9 mouse cellular contexts compared by ENCODE assay signal in the genomic region with DNA sequence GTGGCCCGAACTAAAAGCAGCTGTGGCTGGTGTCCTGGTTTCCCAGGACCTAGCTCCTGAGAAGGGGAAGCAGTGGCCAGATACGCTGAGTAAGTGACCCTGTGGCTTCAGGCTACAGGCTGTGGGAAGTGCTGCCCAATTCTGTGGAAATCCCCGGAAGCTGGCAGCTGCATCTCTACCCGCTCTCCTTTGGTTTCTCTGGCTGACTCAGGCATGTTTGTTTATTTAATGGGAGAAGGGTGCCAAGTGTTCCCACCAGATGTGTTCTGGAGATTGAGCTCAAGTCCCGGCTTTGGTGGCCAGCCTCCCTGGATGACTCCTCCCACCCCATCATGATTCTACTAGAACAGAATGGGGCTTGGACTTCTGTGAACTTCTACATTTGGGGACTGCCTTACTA. TPM values are rescaled to one million over a fixed set of nuclear protein-coding genes. Genes with fewer than 3 reads are reported as not detected.
DNase-seq lines count a peak whose midpoint lies in the region; ATAC-seq and TF ChIP-seq lines count a peak whose summit lies in the region.
"Had no signal": no experiment of that assay in that cellular context is flagged by ENCODE, and none has a peak within 500 bp of the region (broad histone marks: within the 10 kb centered on the region; RNA-seq: fewer than 3 reads in every experiment).

No protein-coding gene starts in this region.

- no peak overlapping the region for H3K4me3 ChIP-seq in limb, embryonic 12.5 days (replicated peaks)
- H3K4me3 ChIP-seq in limb, embryonic 10.5 days: no peak overlapping the region
- H3K4me3 ChIP-seq in heart, embryonic 14.5 days (ENCODE audit: control insufficient read depth in 1 of 2, insufficient read depth in 1 of 2, low read depth in 1 of 2, low read length in 2 of 2): no peak overlapping the region
- H3K4me3 ChIP-seq in limb, embryonic 14.5 days (replicated peaks; ENCODE audit: low read length): no peak overlapping the region

- TF ChIP-seq POLR2A in brain, embryonic 14.5 days (IDR thresholded peaks at IDR 0.05; ENCODE audit: borderline replicate concordance, extremely low read depth, insufficient read depth, insufficient read length, poor library complexity, severe bottlenecking): no peak
- TF ChIP-seq POLR2A in limb, embryonic 14.5 days (IDR thresholded peaks at IDR 0.05; ENCODE audit: borderline replicate concordance, extremely low read depth, insufficient read depth, insufficient read length): no peak

- peak overlapping the region; percentile 26; the same call in 1 of the 2 replicates for H3K4me2 ChIP-seq in limb, embryonic 12.5 days
- peak overlapping the region; percentile 36 for H3K4me2 ChIP-seq in heart, embryonic 14.5 days (ENCODE audit: low read length)
- H3K4me2 ChIP-seq in limb, embryonic 14.5 days (replicated peaks; ENCODE audit: low read depth, low read length, severe bottlenecking): peak overlapping the region; percentile 4; the same call in 1 of the 2 replicates

- peaks cover 18% of the 10 kb centered on the region for H3K4me1 ChIP-seq in limb, embryonic 12.5 days (replicated peaks)
- peaks cover 20% of the 10 kb centered on the region for H3K4me1 ChIP-seq in limb, embryonic 10.5 days
- H3K4me1 ChIP-seq in heart, embryonic 14.5 days (ENCODE audit: control insufficient read depth in 2 of 2, insufficient read depth in 2 of 2, low read length in 2 of 2): peaks cover 18 to 19% of the 10 kb centered on the region in 2 experiments; a peak in 3 of 4 replicates
- H3K4me1 ChIP-seq in limb, embryonic 14.5 days (ENCODE audit: control insufficient read depth, insufficient read depth, low read length): peaks cover 17% of the 10 kb centered on the region; the same call in 1 of the 2 replicates

- no peak for ATAC-seq in limb, embryonic 12.5 days (ENCODE audit: insufficient number of reproducible peaks, insufficient read depth, low FRiP score, low TSS enrichment, low read depth)
- ATAC-seq in heart, embryonic 14.5 days (ENCODE audit: insufficient number of reproducible peaks, insufficient read depth, low FRiP score, low read depth): no peak
- peak; percentile 38; the same call in 1 of the 2 replicates for ATAC-seq in limb, embryonic 14.5 days (ENCODE audit: low FRiP score, low read depth)

- 0 out of 2 replicates have a peak overlapping the region, but pooled peaks have one; percentile 2 for H3K27ac ChIP-seq in limb, embryonic 12.5 days
- H3K27ac ChIP-seq in limb, embryonic 10.5 days: no peak overlapping the region
- H3K27ac ChIP-seq in heart, embryonic 14.5 days (replicated peaks in 1 of 2; ENCODE audit: control insufficient read depth in 1 of 2, insufficient read depth in 1 of 2, low read depth in 2 of 2, low read length in 2 of 2): no peak overlapping the region
- 0 out of 2 replicates have a peak overlapping the region, but pooled peaks have one; percentile 9 for H3K27ac ChIP-seq in limb, embryonic 14.5 days (replicated peaks; ENCODE audit: low read depth, low read length)

- no peaks in the 10 kb centered on the region for H3K27me3 ChIP-seq in limb, embryonic 12.5 days
- H3K27me3 ChIP-seq in limb, embryonic 10.5 days (ENCODE audit: low read depth, poor library complexity, severe bottlenecking): 0 out of 2 replicates have a peak, but pooled peaks cover 6% of the 10 kb centered on the region
- H3K27me3 ChIP-seq in heart, embryonic 14.5 days (ENCODE audit: control insufficient read depth, insufficient read depth, low read length): no peaks in the 10 kb centered on the region
- H3K27me3 ChIP-seq in limb, embryonic 14.5 days (ENCODE audit: control insufficient read depth, insufficient read depth, low read length): no peaks in the 10 kb centered on the region

- no peaks in the 10 kb centered on the region for H3K9me3 ChIP-seq in limb, embryonic 12.5 days
- no peaks in the 10 kb centered on the region for H3K9me3 ChIP-seq in limb, embryonic 10.5 days (replicated peaks)
- H3K9me3 ChIP-seq in heart, embryonic 14.5 days (ENCODE audit: control insufficient read depth, low read length): no peaks in the 10 kb centered on the region
- H3K9me3 ChIP-seq in limb, embryonic 14.5 days (ENCODE audit: control insufficient read depth, low read length): no peaks in the 10 kb centered on the region

- WGBS in limb, embryonic 12.5 days: 29% methylated on average over 5 of the region's 5 CpGs
- 19% methylated on average over 5 of the region's 5 CpGs for WGBS in limb, embryonic 10.5 days
- WGBS in heart, embryonic 14.5 days: 24% methylated on average over 5 of the region's 5 CpGs
- 18% methylated on average over 5 of the region's 5 CpGs for WGBS in limb, embryonic 14.5 days

- no peak overlapping the region for H3K9ac ChIP-seq in limb, embryonic 12.5 days (replicated peaks)
- H3K9ac ChIP-seq in heart, embryonic 14.5 days (ENCODE audit: low read length): peak overlapping the region; percentile 21; the same call in 1 of the 2 replicates
- no peak overlapping the region for H3K9ac ChIP-seq in limb, embryonic 14.5 days (ENCODE audit: low read depth, low read length, severe bottlenecking)

- no peak for DNase-seq in limb, embryonic 10.5 days (ENCODE audit: low spot score)
- peak; percentile 33 for DNase-seq in brain, embryonic 14.5 days (ENCODE audit: low read depth)
- peak; percentile 71 for DNase-seq in limb, embryonic 14.5 days (ENCODE audit: low spot score)
- DNase-seq in ovary, postnatal 36 days (ENCODE audit: low spot score): peak; percentile 33
- no peak for DNase-seq in cerebellum, adult 9-11 months
- no peak for DNase-seq in left cerebral cortex, adult 8-10 months (ENCODE audit: low spot score in 2 of 2)

- H3K36me3 ChIP-seq in limb, embryonic 12.5 days: no peaks in the 10 kb centered on the region
- no peaks in the 10 kb centered on the region for H3K36me3 ChIP-seq in limb, embryonic 10.5 days
- no peaks in the 10 kb centered on the region for H3K36me3 ChIP-seq in heart, embryonic 14.5 days (ENCODE audit: control insufficient read depth, insufficient read depth, low read length)
- no peaks in the 10 kb centered on the region for H3K36me3 ChIP-seq in limb, embryonic 14.5 days (ENCODE audit: control insufficient read depth, insufficient read depth, low read length)
- H3K36me3 ChIP-seq: G1E had no signal

- TF ChIP-seq CTCF in brain, embryonic 14.5 days (IDR thresholded peaks at IDR 0.05; ENCODE audit: borderline replicate concordance, extremely low read depth, insufficient read depth, insufficient read length): no peak

RNA-seq across cellular contexts. Expression of gene Tmem51, which starts 13.8 kb away (rescaled TPM):
- 16.9 and 17.1 TPM in 2 replicates for polyA plus RNA-seq in limb, embryonic 12.5 days (2016; fragmentation: Nextera tagmentation; extraction: Ambion mirVana)
- polyA plus RNA-seq in limb, embryonic 10.5 days (2016; fragmentation: Nextera tagmentation; extraction: Ambion mirVana): 7.0 and 10.8 TPM in 2 replicates
- polyA plus RNA-seq in brain, embryonic 14.5 days (2012; rRNA removed): 4.9 and 6.1 TPM in 2 replicates
- polyA plus RNA-seq in heart, embryonic 14.5 days (2014; fragmentation: Nextera tagmentation; extraction: Ambion mirVana): 35.6 and 36.4 TPM in 2 replicates
- polyA plus RNA-seq in limb, embryonic 14.5 days (2012; rRNA removed): 11.6 and 12.0 TPM in 2 replicates
- 18.8 and 19.2 TPM in 2 replicates for polyA plus RNA-seq in limb, embryonic 14.5 days (2014; fragmentation: Nextera tagmentation; extraction: Ambion mirVana)
- 1 to 10 TPM; 5.0 to 6.8 (median 5.4) TPM for total RNA-seq in left cerebral cortex, adult 8-10 months (2022)
- polyA plus RNA-seq: G1E had no signal

Comparison
In these comparisons a context has a peak if more than half of its experiments do, and no peak if none do; other contexts are left out.
1. H3K27ac ChIP-seq: peak in limb, embryonic 12.5 days (single experiment) and limb, embryonic 14.5 days (single experiment); none in limb, embryonic 10.5 days (single experiment) and heart, embryonic 14.5 days (0 of 2).
2. DNase-seq: peak in brain, embryonic 14.5 days (single experiment), limb, embryonic 14.5 days (single experiment) and ovary, postnatal 36 days (single experiment); none in limb, embryonic 10.5 days (single experiment), cerebellum, adult 9-11 months (single experiment) and left cerebral cortex, adult 8-10 months (0 of 2).
3. Peak in every context shown above with its lines, with median percentiles within 50 percentile points of each other: H3K4me2 ChIP-seq.